Mouse (Mus musculus): ENCODE data around the gene Sorbs1. TPM values are rescaled to one million over a fixed set of nuclear protein-coding genes. Genes with fewer than 3 reads are reported as not detected.
A peak's percentile ranks its signal among the peaks of the same experiment; 100 is the strongest.

Sorbs1 gene
- polyA plus RNA-seq, 1 experiment from 2014 or later, result 88.3 TPM

GRCm38 (mm10) chr19:40548796-40549515 is 35.4 kb upstream of the Sorbs1 start:
- H3K4me3 ChIP-seq (ENCODE audit: low read depth, low read length), result no peak overlapping the region
- H3K4me1 ChIP-seq (replicated peaks; ENCODE audit: control insufficient read depth, insufficient read depth, low read length), result no peaks in the 10 kb centered on the region
- H3K9ac ChIP-seq (ENCODE audit: low read length), result no peak overlapping the region
- no peak for DNase-seq (ENCODE audit: low spot score)
- H3K36me3 ChIP-seq (ENCODE audit: control insufficient read depth, insufficient read depth, low read length), result peaks cover 37% of the 10 kb centered on the region
- no peak for ATAC-seq (replicated peaks; ENCODE audit: low FRiP score, low TSS enrichment, low read depth)
- no peaks in the 10 kb centered on the region for H3K9me3 ChIP-seq (ENCODE audit: control insufficient read depth, low read length)
- peak overlapping the region; percentile 65 for H3K27ac ChIP-seq (ENCODE audit: low read depth)
- no peak overlapping the region for H3K4me2 ChIP-seq (ENCODE audit: low read length)
- 37% methylated on average over 5 of the region's 5 CpGs for WGBS
- H3K27me3 ChIP-seq (replicated peaks; ENCODE audit: control insufficient read depth, insufficient read depth, low read length), result no peaks in the 10 kb centered on the region

- ATAC-seq (replicated peaks; ENCODE audit: low FRiP score, low TSS enrichment, low read depth), result no peak
- H3K27me3 ChIP-seq (replicated peaks; ENCODE audit: control insufficient read depth, insufficient read depth, low read length), result no peaks in the 10 kb centered on the region
- peaks cover 31% of the 10 kb centered on the region for H3K36me3 ChIP-seq (ENCODE audit: control insufficient read depth, insufficient read depth, low read length)
- WGBS, result 86% methylated on average over 6 of the region's 6 CpGs
- H3K4me1 ChIP-seq (replicated peaks; ENCODE audit: control insufficient read depth, insufficient read depth, low read length), result no peaks in the 10 kb centered on the region
- H3K27ac ChIP-seq (ENCODE audit: low read depth), result no peak overlapping the region; the same call in 1 of the 2 replicates
- H3K4me3 ChIP-seq (ENCODE audit: low read depth, low read length), result no peak overlapping the region
- no peaks in the 10 kb centered on the region for H3K9me3 ChIP-seq (ENCODE audit: control insufficient read depth, low read length)
- no peak overlapping the region for H3K9ac ChIP-seq (ENCODE audit: low read length)
- DNase-seq (ENCODE audit: low spot score), result no peak
- H3K4me2 ChIP-seq (ENCODE audit: low read length), result no peak overlapping the region
These were observed 34.8 kb upstream of the Sorbs1 start for GRCm38 (mm10) chr19:40548386-40548785.

DNA sequence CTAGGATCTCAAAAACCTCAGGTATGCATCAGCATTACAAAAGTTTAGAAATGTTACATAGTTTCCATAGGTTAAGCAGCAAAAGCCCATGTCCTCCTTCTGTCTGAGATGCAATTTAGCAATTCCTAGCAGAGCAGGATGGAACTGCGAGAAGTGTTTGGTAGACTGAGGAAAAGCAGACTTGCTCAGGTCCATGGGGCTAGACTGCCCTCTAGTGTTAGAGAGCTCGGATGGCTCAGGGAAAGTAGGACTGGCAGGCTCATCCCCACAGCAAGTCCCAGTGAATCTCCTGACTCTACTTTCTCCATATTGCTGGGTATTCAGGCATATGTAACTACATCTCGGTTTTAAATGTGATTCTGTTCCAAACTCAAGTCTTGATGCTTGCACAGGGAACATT is 31.3 kb upstream of the Sorbs1 start:
- Histone ChIP-seq H3K4me3 (ENCODE audit: low read depth, low read length) (no peak overlapping the region), H3K36me3 (ENCODE audit: control insufficient read depth, insufficient read depth, low read length) (no peaks in the 10 kb centered on the region), H3K27me3 (replicated peaks; ENCODE audit: control insufficient read depth, insufficient read depth, low read length) (no peaks in the 10 kb centered on the region), H3K9ac (ENCODE audit: low read length) (no peak overlapping the region), H3K27ac (ENCODE audit: low read depth) (no peak overlapping the region), H3K9me3 (ENCODE audit: control insufficient read depth, low read length) (no peaks in the 10 kb centered on the region), H3K4me1 (replicated peaks; ENCODE audit: control insufficient read depth, insufficient read depth, low read length) (no peaks in the 10 kb centered on the region), H3K4me2 (ENCODE audit: low read length) (no peak overlapping the region)
- ATAC-seq (replicated peaks; ENCODE audit: low FRiP score, low TSS enrichment, low read depth), result peak; percentile 77; the same call in 1 of the 2 replicates
- WGBS, result 5% methylated on average over 3 of the region's 3 CpGs
- DNase-seq (ENCODE audit: low spot score), result peak; percentile 78

GRCm38 (mm10) chr19:40542776-40543175 is 29.2 kb upstream of the Sorbs1 start:
- no peak for DNase-seq (ENCODE audit: low spot score)
- Histone ChIP-seq H3K36me3 (ENCODE audit: control insufficient read depth, insufficient read depth, low read length) (no peaks in the 10 kb centered on the region), H3K27ac (ENCODE audit: low read depth) (no peak overlapping the region), H3K4me3 (ENCODE audit: low read depth, low read length) (no peak overlapping the region), H3K27me3 (replicated peaks; ENCODE audit: control insufficient read depth, insufficient read depth, low read length) (no peaks in the 10 kb centered on the region), H3K9me3 (ENCODE audit: control insufficient read depth, low read length) (no peaks in the 10 kb centered on the region), H3K4me1 (replicated peaks; ENCODE audit: control insufficient read depth, insufficient read depth, low read length) (no peaks in the 10 kb centered on the region), H3K4me2 (ENCODE audit: low read length) (no peak overlapping the region), H3K9ac (ENCODE audit: low read length) (no peak overlapping the region)
- no peak for ATAC-seq (replicated peaks; ENCODE audit: low FRiP score, low TSS enrichment, low read depth)
- 82% methylated on average over 7 of the region's 7 CpGs for WGBS

DNA sequence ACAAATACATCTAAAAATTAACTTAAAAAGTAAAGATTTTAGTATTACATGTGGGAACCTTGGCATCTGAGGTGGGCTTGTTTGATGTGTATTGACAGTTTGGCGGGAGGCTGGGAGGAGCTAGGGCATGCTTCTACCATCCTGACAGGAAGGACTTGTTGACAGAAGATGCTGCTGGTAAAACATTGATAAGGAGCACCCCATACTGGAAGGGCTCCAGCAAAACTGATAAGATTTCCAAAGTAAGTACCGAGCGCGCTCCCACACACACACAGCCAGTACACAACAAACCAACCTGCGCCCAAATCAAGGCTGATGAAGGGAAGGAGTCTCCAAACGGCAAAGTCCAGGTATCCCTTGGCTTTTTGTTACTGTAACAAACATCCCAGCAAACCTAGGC is 22.9 kb upstream of the Sorbs1 start:
- no peak overlapping the region for H3K4me2 ChIP-seq (ENCODE audit: low read length)
- H3K27ac ChIP-seq (ENCODE audit: low read depth), result no peak overlapping the region
- H3K9ac ChIP-seq (ENCODE audit: low read length), result no peak overlapping the region
- H3K4me1 ChIP-seq (replicated peaks; ENCODE audit: control insufficient read depth, insufficient read depth, low read length), result no peaks in the 10 kb centered on the region
- DNase-seq (ENCODE audit: low spot score), result no peak
- H3K4me3 ChIP-seq (ENCODE audit: low read depth, low read length), result no peak overlapping the region
- 80% methylated on average over 6 of the region's 6 CpGs for WGBS
- no peak for ATAC-seq (replicated peaks; ENCODE audit: low FRiP score, low TSS enrichment, low read depth)
- H3K36me3 ChIP-seq (ENCODE audit: control insufficient read depth, insufficient read depth, low read length), result no peaks in the 10 kb centered on the region
- no peaks in the 10 kb centered on the region for H3K27me3 ChIP-seq (replicated peaks; ENCODE audit: control insufficient read depth, insufficient read depth, low read length)
- H3K9me3 ChIP-seq (ENCODE audit: control insufficient read depth, low read length), result no peaks in the 10 kb centered on the region

GRCm38 (mm10) chr19:40532525-40532924 is 18.9 kb upstream of the Sorbs1 start:
- Histone ChIP-seq H3K4me1 (replicated peaks; ENCODE audit: control insufficient read depth, insufficient read depth, low read length) (no peaks in the 10 kb centered on the region), H3K4me2 (ENCODE audit: low read length) (no peak overlapping the region), H3K36me3 (ENCODE audit: control insufficient read depth, insufficient read depth, low read length) (no peaks in the 10 kb centered on the region), H3K27ac (ENCODE audit: low read depth) (no peak overlapping the region), H3K9ac (ENCODE audit: low read length) (no peak overlapping the region), H3K27me3 (replicated peaks; ENCODE audit: control insufficient read depth, insufficient read depth, low read length) (no peaks in the 10 kb centered on the region), H3K4me3 (ENCODE audit: low read depth, low read length) (no peak overlapping the region), H3K9me3 (ENCODE audit: control insufficient read depth, low read length) (no peaks in the 10 kb centered on the region)
- WGBS, result 80% methylated on average over 5 of the region's 5 CpGs
- ATAC-seq (replicated peaks; ENCODE audit: low FRiP score, low TSS enrichment, low read depth) (no peak), DNase-seq (ENCODE audit: low spot score) (no peak)

DNA sequence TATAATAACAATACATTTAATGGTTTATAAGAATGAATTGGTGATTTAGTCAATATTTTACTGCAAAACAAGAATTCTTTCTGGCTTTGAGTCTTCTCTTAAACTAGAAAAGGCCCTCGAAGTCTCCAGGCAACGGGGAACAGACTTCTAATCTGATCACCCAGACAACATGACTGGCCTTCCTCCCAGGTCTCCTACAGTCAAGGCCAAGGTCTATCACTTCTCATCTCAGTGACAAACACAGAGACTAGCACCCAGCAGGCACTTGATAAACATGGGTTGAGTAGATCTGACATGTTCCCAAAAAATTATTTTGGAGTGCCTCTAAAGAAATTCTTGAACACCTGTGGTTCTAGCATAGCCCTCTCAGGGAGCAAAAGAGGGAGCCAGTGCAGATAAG is 16.7 kb upstream of the Sorbs1 start:
- 83% methylated on average over 2 of the region's 2 CpGs for WGBS
- no peak overlapping the region for H3K9ac ChIP-seq (ENCODE audit: low read length)
- H3K4me2 ChIP-seq (ENCODE audit: low read length), result no peak overlapping the region
- H3K27me3 ChIP-seq (replicated peaks; ENCODE audit: control insufficient read depth, insufficient read depth, low read length), result no peaks in the 10 kb centered on the region
- H3K9me3 ChIP-seq (ENCODE audit: control insufficient read depth, low read length), result no peaks in the 10 kb centered on the region
- no peak for DNase-seq (ENCODE audit: low spot score)
- ATAC-seq (replicated peaks; ENCODE audit: low FRiP score, low TSS enrichment, low read depth), result no peak
- H3K4me1 ChIP-seq (replicated peaks; ENCODE audit: control insufficient read depth, insufficient read depth, low read length), result no peaks in the 10 kb centered on the region
- H3K36me3 ChIP-seq (ENCODE audit: control insufficient read depth, insufficient read depth, low read length), result no peaks in the 10 kb centered on the region
- no peak overlapping the region for H3K27ac ChIP-seq (ENCODE audit: low read depth)
- H3K4me3 ChIP-seq (ENCODE audit: low read depth, low read length), result no peak overlapping the region

DNA sequence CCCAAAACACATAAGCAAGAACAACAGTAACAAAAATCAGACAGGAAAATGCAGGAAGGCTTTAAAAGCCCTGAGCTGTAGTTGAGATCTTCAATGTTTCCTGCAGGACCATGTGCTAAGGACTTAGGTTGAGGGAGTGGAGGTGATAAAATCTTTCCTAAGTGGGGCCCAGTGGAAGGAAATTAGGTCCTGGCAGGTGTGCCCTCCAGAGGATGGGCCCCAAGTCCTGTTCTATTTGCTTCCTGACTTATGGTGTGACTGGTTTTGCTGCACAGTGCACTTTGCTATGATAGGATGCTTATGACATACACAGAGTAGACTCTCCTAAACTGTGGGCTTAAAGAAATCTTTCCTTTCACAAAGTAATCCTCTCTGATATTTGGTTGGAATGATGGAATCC is 14.7 kb upstream of the Sorbs1 start:
- no peak overlapping the region for H3K9ac ChIP-seq (ENCODE audit: low read length)
- H3K9me3 ChIP-seq (ENCODE audit: control insufficient read depth, low read length), result no peaks in the 10 kb centered on the region
- H3K27ac ChIP-seq (ENCODE audit: low read depth), result no peak overlapping the region
- ATAC-seq (replicated peaks; ENCODE audit: low FRiP score, low TSS enrichment, low read depth), result no peak
- H3K4me2 ChIP-seq (ENCODE audit: low read length), result no peak overlapping the region
- no peak for DNase-seq (ENCODE audit: low spot score)
- no peaks in the 10 kb centered on the region for H3K36me3 ChIP-seq (ENCODE audit: control insufficient read depth, insufficient read depth, low read length)
- H3K27me3 ChIP-seq (replicated peaks; ENCODE audit: control insufficient read depth, insufficient read depth, low read length), result no peaks in the 10 kb centered on the region
- H3K4me1 ChIP-seq (replicated peaks; ENCODE audit: control insufficient read depth, insufficient read depth, low read length), result no peaks in the 10 kb centered on the region
- H3K4me3 ChIP-seq (ENCODE audit: low read depth, low read length), result no peak overlapping the region

DNA sequence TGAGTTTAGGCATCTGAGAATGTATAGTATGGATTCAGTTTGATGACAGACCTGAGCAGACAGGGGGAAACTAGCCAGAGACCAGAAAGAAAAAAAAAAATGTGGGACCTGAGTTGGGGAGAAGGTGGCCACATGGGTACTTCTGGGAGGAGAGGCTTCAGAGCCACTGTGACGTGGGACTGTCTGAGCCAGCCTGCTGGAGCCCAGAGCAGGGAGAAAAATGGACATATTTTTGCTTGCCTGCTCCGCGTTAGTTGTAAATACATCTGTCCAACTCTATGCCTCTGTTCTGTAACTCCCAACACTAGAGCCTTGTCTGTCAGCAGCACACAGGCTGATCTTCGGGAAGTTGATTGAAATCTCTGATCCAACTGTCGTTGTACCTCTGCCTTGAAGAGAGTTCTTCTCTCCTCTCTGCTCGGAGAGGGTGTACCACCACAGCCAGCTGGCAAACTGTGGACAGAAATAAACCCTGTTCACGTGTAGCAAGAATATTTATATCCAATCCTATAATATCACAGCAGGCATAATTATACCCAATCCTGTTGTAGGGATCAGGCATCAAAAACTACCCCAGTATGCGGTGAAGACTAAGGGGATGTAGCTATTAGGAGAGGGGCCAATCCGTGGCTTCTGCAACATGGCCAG is 12.9 kb upstream of the Sorbs1 start:
- Histone ChIP-seq H3K4me2 (ENCODE audit: low read length) (no peak overlapping the region), H3K4me1 (replicated peaks; ENCODE audit: control insufficient read depth, insufficient read depth, low read length) (no peaks in the 10 kb centered on the region), H3K36me3 (ENCODE audit: control insufficient read depth, insufficient read depth, low read length) (no peaks in the 10 kb centered on the region), H3K4me3 (ENCODE audit: low read depth, low read length) (no peak overlapping the region), H3K9me3 (ENCODE audit: control insufficient read depth, low read length) (no peaks in the 10 kb centered on the region), H3K27me3 (replicated peaks; ENCODE audit: control insufficient read depth, insufficient read depth, low read length) (no peaks in the 10 kb centered on the region), H3K27ac (ENCODE audit: low read depth) (no peak overlapping the region), H3K9ac (ENCODE audit: low read length) (no peak overlapping the region)
- ATAC-seq (replicated peaks; ENCODE audit: low FRiP score, low TSS enrichment, low read depth), result no peak
- DNase-seq (ENCODE audit: low spot score), result no peak
- 69% methylated on average over 9 of the region's 9 CpGs for WGBS
